Mouse (Mus musculus): ENCODE measurements around the gene Ptbp1. TPM values are rescaled to one million over a fixed set of nuclear protein-coding genes. Genes with fewer than 3 reads are reported as not detected.
"Not testable (repeated sequence)": the region's sequence is repeated elsewhere in the genome, so short reads cannot be mapped to it uniquely, and the experiment has no call there.

Gene Ptbp1
- polyA plus RNA-seq, 1 experiment from 2014 or later: 139 TPM

GRCm38 (mm10) chr10:79884938-79885337, 30.7 kb downstream of the Ptbp1 start:
- 69% methylated on average over 3 of the region's 3 CpGs for WGBS
- not testable (repeated sequence) for H3K9me3 ChIP-seq (replicated peaks); H3K4me3 ChIP-seq; H3K9ac ChIP-seq; H3K27ac ChIP-seq (ENCODE audit: poor library complexity, severe bottlenecking); ATAC-seq (ENCODE audit: insufficient number of reproducible peaks, low FRiP score); H3K36me3 ChIP-seq; H3K4me2 ChIP-seq
- H3K27me3 ChIP-seq (replicated peaks): peaks cover 21% of the 10 kb centered on the region
- H3K4me1 ChIP-seq (replicated peaks): peaks cover 18% of the 10 kb centered on the region

DNA sequence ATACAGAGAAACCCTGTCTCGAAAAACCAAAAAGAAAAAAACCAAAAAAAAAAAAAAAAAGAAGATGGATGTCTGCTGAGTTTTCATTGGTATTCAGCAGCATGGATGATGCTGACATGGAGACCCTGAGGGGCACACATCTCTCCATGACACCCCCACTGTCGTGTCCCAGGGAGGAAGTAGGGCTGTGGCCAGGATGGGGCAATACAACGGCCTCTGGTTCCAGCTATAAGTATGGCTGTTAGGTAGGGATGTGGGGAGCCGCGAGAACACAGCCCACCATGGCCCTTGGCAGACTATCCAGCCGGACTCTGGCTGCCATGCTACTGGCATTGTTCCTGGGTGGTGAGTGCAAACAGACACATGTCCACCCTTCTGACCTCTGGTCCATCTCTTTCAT, 31.8 kb downstream of the Ptbp1 start, which contains the start of gene Elane:
Gene Elane, plus strand, starts transcription at position 194 of the 400 bp plus-strand sequence.
- H3K4me1 ChIP-seq (replicated peaks): peaks cover 18% of the 10 kb centered on the region
- 79% methylated on average over 6 of the region's 6 CpGs for WGBS
- H3K27me3 ChIP-seq (replicated peaks): peaks cover 24% of the 10 kb centered on the region
- ATAC-seq (ENCODE audit: insufficient number of reproducible peaks, low FRiP score): no peak
- H3K4me2 ChIP-seq: no peak within 1 kb of the TSS
- H3K4me3 ChIP-seq: no peak within 1 kb of the TSS
- no peaks in the 10 kb centered on the region for H3K36me3 ChIP-seq
- H3K27ac ChIP-seq (ENCODE audit: poor library complexity, severe bottlenecking): no peak within 1 kb of the TSS
- no peak within 1 kb of the TSS for H3K9ac ChIP-seq
- no peaks in the 10 kb centered on the region for H3K9me3 ChIP-seq (replicated peaks)

GRCm38 (mm10) chr10:79886611-79887010, 32.4 kb downstream of the Ptbp1 start:
- no peak for ATAC-seq (ENCODE audit: insufficient number of reproducible peaks, low FRiP score)
- Histone ChIP-seq H3K36me3 (no peaks in the 10 kb centered on the region), H3K4me1 (replicated peaks) (peaks cover 17% of the 10 kb centered on the region), H3K9me3 (replicated peaks) (no peaks in the 10 kb centered on the region), H3K4me2 (no peak overlapping the region), H3K27me3 (replicated peaks) (peaks cover 30% of the 10 kb centered on the region), H3K27ac (ENCODE audit: poor library complexity, severe bottlenecking) (no peak overlapping the region), H3K4me3 (no peak overlapping the region), H3K9ac (no peak overlapping the region)
- 82% methylated on average over 8 of the region's 8 CpGs for WGBS

DNA sequence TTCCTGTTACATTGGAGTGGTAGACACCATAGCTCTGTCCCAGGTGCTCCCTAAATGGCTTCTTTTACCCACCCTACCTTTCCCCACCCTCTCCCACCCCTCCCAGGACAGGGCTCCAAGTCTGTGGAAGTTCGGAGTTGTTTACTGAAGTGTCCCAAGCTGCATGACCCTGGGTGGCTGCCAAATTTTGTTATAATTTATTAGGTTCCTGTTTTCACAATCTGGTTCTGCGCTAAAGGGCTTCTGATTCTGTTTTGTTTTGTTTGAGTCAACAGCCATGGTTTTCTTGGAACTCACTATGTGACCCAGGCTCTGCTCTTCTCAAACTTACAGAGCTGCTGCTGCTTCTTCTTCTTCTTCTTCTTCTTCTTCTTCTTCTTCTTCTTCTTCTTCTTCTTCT, 35.2 kb downstream of the Ptbp1 start:
- H3K9ac ChIP-seq: no peak overlapping the region
- no peaks in the 10 kb centered on the region for H3K4me1 ChIP-seq (replicated peaks)
- peaks cover 4% of the 10 kb centered on the region for H3K36me3 ChIP-seq
- H3K27ac ChIP-seq (ENCODE audit: poor library complexity, severe bottlenecking): no peak overlapping the region
- peaks cover 23% of the 10 kb centered on the region for H3K27me3 ChIP-seq (replicated peaks)
- no peak for ATAC-seq (ENCODE audit: insufficient number of reproducible peaks, low FRiP score)
- H3K4me3 ChIP-seq: no peak overlapping the region
- 84% methylated on average over 2 of the region's 2 CpGs for WGBS
- H3K9me3 ChIP-seq (replicated peaks): no peaks in the 10 kb centered on the region
- H3K4me2 ChIP-seq: no peak overlapping the region

DNA sequence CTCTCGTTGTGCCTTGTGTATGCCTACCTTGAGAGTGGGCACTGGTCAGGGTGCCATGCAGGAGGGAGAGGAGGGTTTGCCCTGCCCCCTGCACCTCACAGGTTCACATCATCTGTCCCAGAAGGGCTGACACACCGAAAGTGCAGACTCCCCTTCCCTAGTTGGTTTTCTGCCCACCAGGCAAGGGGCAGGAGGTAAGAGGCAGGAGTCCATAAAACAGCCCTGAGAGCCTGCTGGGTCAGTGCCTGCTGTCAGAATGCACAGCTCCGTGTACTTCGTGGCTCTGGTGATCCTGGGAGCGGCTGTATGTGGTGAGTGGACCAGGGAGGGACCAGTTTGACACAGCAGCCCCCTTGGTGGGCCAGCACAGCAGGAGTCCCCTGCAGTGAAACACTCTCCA, 36.4 kb downstream of the Ptbp1 start, which contains the start of gene Cfd:
Gene Cfd, plus strand, starts transcription at position 184 of the 400 bp plus-strand sequence.
- 42% methylated on average over 5 of the region's 5 CpGs for WGBS
- no peaks in the 10 kb centered on the region for H3K4me1 ChIP-seq (replicated peaks)
- H3K27ac ChIP-seq (ENCODE audit: poor library complexity, severe bottlenecking): no peak within 1 kb of the TSS
- ATAC-seq (ENCODE audit: insufficient number of reproducible peaks, low FRiP score): no peak
- peaks cover 23% of the 10 kb centered on the region for H3K27me3 ChIP-seq (replicated peaks)
- no peak within 1 kb of the TSS for H3K4me3 ChIP-seq
- H3K36me3 ChIP-seq: peaks cover 15% of the 10 kb centered on the region
- H3K4me2 ChIP-seq: no peak within 1 kb of the TSS
- no peak within 1 kb of the TSS for H3K9ac ChIP-seq
- H3K9me3 ChIP-seq (replicated peaks): no peaks in the 10 kb centered on the region

DNA sequence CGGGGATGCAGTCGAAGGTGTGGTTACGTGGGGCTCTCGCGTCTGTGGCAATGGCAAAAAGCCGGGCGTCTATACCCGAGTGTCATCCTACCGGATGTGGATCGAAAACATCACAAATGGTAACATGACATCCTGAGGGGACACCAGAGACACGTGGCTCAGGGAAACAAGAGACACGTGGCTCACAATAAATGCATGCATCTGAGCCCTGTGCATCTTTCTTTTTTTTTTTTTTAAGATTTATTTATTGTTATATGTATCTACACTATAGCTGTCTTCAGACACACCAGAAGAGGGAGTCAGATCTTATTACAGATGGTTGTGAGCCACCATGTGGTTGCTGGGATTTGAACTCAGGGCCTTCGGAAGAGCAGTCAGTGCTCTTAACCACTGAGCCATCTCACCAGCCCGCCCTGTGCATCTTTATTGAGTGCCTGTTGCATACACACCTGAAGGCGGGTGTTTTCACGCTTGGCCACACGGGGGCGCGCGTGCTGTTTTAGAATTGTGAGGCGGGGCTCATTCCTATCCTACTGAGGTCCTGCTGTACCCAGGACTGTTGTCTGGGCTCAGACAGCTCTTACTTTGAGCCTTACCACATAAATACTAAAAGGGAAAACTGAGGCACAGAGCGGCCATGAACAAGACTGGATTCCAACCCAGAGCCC, 38.4 kb downstream of the Ptbp1 start:
- Histone ChIP-seq H3K36me3 (peaks cover 34% of the 10 kb centered on the region), H3K27me3 (replicated peaks) (peaks cover 20% of the 10 kb centered on the region)
- 43% methylated on average over 22 of the region's 22 CpGs for WGBS
- H3K4me2 ChIP-seq; H3K9ac ChIP-seq; H3K4me3 ChIP-seq; H3K9me3 ChIP-seq (replicated peaks); H3K27ac ChIP-seq (ENCODE audit: poor library complexity, severe bottlenecking); H3K4me1 ChIP-seq (replicated peaks); ATAC-seq (ENCODE audit: insufficient number of reproducible peaks, low FRiP score): not testable (repeated sequence)

DNA sequence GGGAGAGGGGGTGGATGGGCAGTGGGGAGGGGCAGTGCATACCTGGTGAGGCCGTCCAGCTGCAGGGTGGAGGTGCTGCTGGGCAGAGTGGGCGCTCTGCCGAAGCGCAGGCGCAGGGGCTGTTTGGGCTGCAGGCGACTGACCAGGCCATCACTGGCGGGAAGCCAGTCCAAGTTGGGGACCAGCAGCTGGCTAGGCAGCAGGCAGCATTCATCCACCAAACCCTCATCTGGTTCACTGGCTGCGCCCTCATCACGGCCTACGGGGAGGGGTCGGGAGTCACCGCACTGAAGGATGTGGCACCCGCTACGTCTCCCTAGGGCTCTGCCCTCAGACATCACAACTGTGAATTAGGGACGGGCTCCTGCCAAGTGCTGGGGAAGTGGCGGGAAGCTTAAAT, 42.1 kb downstream of the Ptbp1 start:
- Histone ChIP-seq H3K9me3 (replicated peaks) (no peaks in the 10 kb centered on the region), H3K4me1 (replicated peaks) (no peaks in the 10 kb centered on the region; the same call in 1 of the 2 replicates), H3K4me2 (no peak overlapping the region), H3K27ac (ENCODE audit: poor library complexity, severe bottlenecking) (no peak overlapping the region), H3K4me3 (no peak overlapping the region), H3K27me3 (replicated peaks) (peaks cover 7% of the 10 kb centered on the region; the same call in 1 of the 2 replicates), H3K9ac (no peak overlapping the region), H3K36me3 (peaks cover 58% of the 10 kb centered on the region)
- no peak for ATAC-seq (ENCODE audit: insufficient number of reproducible peaks, low FRiP score)
- WGBS: 91% methylated on average over 15 of the region's 16 CpGs

GRCm38 (mm10) chr10:79896814-79897213, 42.6 kb downstream of the Ptbp1 start:
- WGBS: 81% methylated on average over 13 of the region's 13 CpGs
- peaks cover 2% of the 10 kb centered on the region; the same call in 1 of the 2 replicates for H3K27me3 ChIP-seq (replicated peaks)
- H3K36me3 ChIP-seq: peaks cover 62% of the 10 kb centered on the region
- H3K9ac ChIP-seq: no peak overlapping the region
- H3K27ac ChIP-seq (ENCODE audit: poor library complexity, severe bottlenecking): no peak overlapping the region
- H3K9me3 ChIP-seq (replicated peaks): no peaks in the 10 kb centered on the region
- no peak overlapping the region for H3K4me2 ChIP-seq
- ATAC-seq (ENCODE audit: insufficient number of reproducible peaks, low FRiP score): no peak
- H3K4me1 ChIP-seq (replicated peaks): no peaks in the 10 kb centered on the region; the same call in 1 of the 2 replicates
- no peak overlapping the region for H3K4me3 ChIP-seq

- Histone ChIP-seq H3K4me3 (no peak overlapping the region), H3K36me3 (peaks cover 67% of the 10 kb centered on the region), H3K9me3 (replicated peaks) (no peaks in the 10 kb centered on the region), H3K4me1 (replicated peaks) (no peaks in the 10 kb centered on the region; the same call in 1 of the 2 replicates), H3K27me3 (replicated peaks) (no peaks in the 10 kb centered on the region), H3K27ac (ENCODE audit: poor library complexity, severe bottlenecking) (no peak overlapping the region), H3K4me2 (no peak overlapping the region), H3K9ac (no peak overlapping the region)
- no peak for ATAC-seq (ENCODE audit: insufficient number of reproducible peaks, low FRiP score)
- WGBS: 50% methylated on average over 20 of the region's 20 CpGs
Measured at GRCm38 (mm10) chr10:79897316-79898245, 43.4 kb downstream of the Ptbp1 start.

GRCm38 (mm10) chr10:79900951-79901410, 46.8 kb downstream of the Ptbp1 start:
- ATAC-seq (ENCODE audit: insufficient number of reproducible peaks, low FRiP score): no peak
- Histone ChIP-seq H3K27ac (ENCODE audit: poor library complexity, severe bottlenecking) (no peak overlapping the region), H3K27me3 (replicated peaks) (no peaks in the 10 kb centered on the region), H3K4me2 (no peak overlapping the region), H3K9me3 (replicated peaks) (no peaks in the 10 kb centered on the region), H3K36me3 (peaks cover 81% of the 10 kb centered on the region), H3K4me1 (replicated peaks) (no peaks in the 10 kb centered on the region; the same call in 1 of the 2 replicates), H3K4me3 (no peak overlapping the region), H3K9ac (no peak overlapping the region)
- WGBS: 65% methylated on average over 2 of the region's 2 CpGs

- WGBS: 92% methylated on average over 9 of the region's 9 CpGs
- no peak overlapping the region for H3K4me2 ChIP-seq
Measured at GRCm38 (mm10) chr10:79906712-79907111, 52.5 kb downstream of the Ptbp1 start.

More at GRCm38 (mm10) chr10:79906712-79907111, 52.5 kb downstream of the Ptbp1 start:
- Histone ChIP-seq H3K9ac (no peak overlapping the region), H3K4me3 (no peak overlapping the region), H3K4me1 (replicated peaks) (peaks cover 10% of the 10 kb centered on the region), H3K9me3 (replicated peaks) (no peaks in the 10 kb centered on the region), H3K27me3 (replicated peaks) (no peaks in the 10 kb centered on the region), H3K27ac (ENCODE audit: poor library complexity, severe bottlenecking) (no peak overlapping the region), H3K36me3 (peaks cover 66% of the 10 kb centered on the region)
- ATAC-seq (ENCODE audit: insufficient number of reproducible peaks, low FRiP score): no peak

Measured in heart, embryonic 12.5 days (tissue).